Mouse (Mus musculus): ENCODE data around the gene Mrpl38. TPM values are rescaled to one million over a fixed set of nuclear protein-coding genes. Genes with fewer than 3 reads are reported as not detected.

Mrpl38 gene
- polyA plus RNA-seq, 1 experiment from 2014 or later, result 84.0 TPM

DNA sequence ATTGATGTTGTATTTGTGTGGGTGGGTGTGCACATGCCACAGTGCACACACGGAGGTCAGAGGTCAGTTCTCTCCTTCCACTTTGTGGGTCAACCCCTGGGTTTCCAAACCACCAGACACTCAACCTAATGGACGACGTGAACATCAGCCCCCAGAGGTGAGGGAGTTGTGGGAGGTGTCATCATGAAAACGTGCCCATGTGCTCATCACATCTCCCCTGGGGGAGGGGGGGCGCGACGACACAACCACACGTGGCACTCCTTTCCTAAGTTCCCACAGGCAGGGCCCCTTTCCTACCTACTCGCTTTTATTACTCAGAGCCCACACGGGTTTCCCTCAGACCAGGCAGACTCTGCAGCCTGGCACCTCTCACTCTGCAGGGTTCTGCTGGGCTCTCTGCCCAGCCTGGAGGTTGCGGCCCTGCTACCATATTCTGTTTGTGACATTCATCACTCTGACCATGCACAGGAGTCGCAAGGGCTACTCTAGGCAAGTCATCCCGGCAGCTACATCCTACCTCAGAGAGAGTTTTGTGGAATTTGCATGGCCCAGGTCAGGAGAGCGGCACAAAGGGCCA lies 55.5 kb downstream of the Mrpl38 start:
- H3K27me3 ChIP-seq (replicated peaks; ENCODE audit: control insufficient read depth, insufficient read depth, low read length), result no peaks in the 10 kb centered on the region
- ATAC-seq, result no peak
- no peak overlapping the region for H3K9ac ChIP-seq (ENCODE audit: low read depth, low read length)
- no peak overlapping the region for H3K4me3 ChIP-seq (ENCODE audit: low read length)
- H3K36me3 ChIP-seq (ENCODE audit: control insufficient read depth, insufficient read depth, low read length), result peaks cover 33% of the 10 kb centered on the region
- H3K27ac ChIP-seq (ENCODE audit: low read depth, low read length), result no peak overlapping the region
- 89% methylated on average over 14 of the region's 14 CpGs for WGBS
- H3K4me1 ChIP-seq (ENCODE audit: control insufficient read depth, insufficient read depth, low read depth, low read length), result peaks cover 12% of the 10 kb centered on the region
- H3K4me2 ChIP-seq (ENCODE audit: low read length), result no peak overlapping the region
- no peaks in the 10 kb centered on the region for H3K9me3 ChIP-seq (ENCODE audit: control insufficient read depth, low read length)

Other genes with a start within 250 kb of the Mrpl38 start
- gene Smim5, start 238.9 kb downstream of the Mrpl38 start, polyA plus RNA-seq (2015; fragmentation: Nextera tagmentation; extraction: Ambion mirVana), result 2.5 and 3.9 TPM in 2 replicates
- 0.49 and 0.58 TPM in 2 replicates for gene Smim6, start 226.9 kb downstream of the Mrpl38 start, polyA plus RNA-seq (2015; fragmentation: Nextera tagmentation; extraction: Ambion mirVana)
- gene Sap30bp, start 205.6 kb downstream of the Mrpl38 start, polyA plus RNA-seq (2015; fragmentation: Nextera tagmentation; extraction: Ambion mirVana), result 38.4 and 45.3 TPM in 2 replicates
- 20.2 and 21.3 TPM in 2 replicates for gene Recql5, start 205.4 kb downstream of the Mrpl38 start, polyA plus RNA-seq (2015; fragmentation: Nextera tagmentation; extraction: Ambion mirVana)
- 1.8 and 2.1 TPM in 2 replicates for gene Itgb4, start 164.2 kb downstream of the Mrpl38 start, polyA plus RNA-seq (2015; fragmentation: Nextera tagmentation; extraction: Ambion mirVana)
- 76.0 and 76.2 TPM in 2 replicates for gene Galk1, start 126.1 kb downstream of the Mrpl38 start, polyA plus RNA-seq (2015; fragmentation: Nextera tagmentation; extraction: Ambion mirVana)
- gene H3f3b, start 110.9 kb downstream of the Mrpl38 start, polyA plus RNA-seq (2015; fragmentation: Nextera tagmentation; extraction: Ambion mirVana), result 1,585 and 1,603 TPM in 2 replicates
- gene Unk, start 108.5 kb downstream of the Mrpl38 start, polyA plus RNA-seq (2015; fragmentation: Nextera tagmentation; extraction: Ambion mirVana), result 30.1 and 37.6 TPM in 2 replicates
- 0.69 and 0.80 TPM in 2 replicates for gene Unc13d, start 60.9 kb downstream of the Mrpl38 start, polyA plus RNA-seq (2015; fragmentation: Nextera tagmentation; extraction: Ambion mirVana)
- gene Wbp2, start 51.9 kb downstream of the Mrpl38 start, polyA plus RNA-seq (2015; fragmentation: Nextera tagmentation; extraction: Ambion mirVana), result 183 and 225 TPM in 2 replicates
- 13.5 and 14.5 TPM in 2 replicates for gene Trim47, start 11.7 kb downstream of the Mrpl38 start, polyA plus RNA-seq (2015; fragmentation: Nextera tagmentation; extraction: Ambion mirVana)
- 3.0 and 4.2 TPM in 2 replicates for gene Trim65, start 7.7 kb downstream of the Mrpl38 start, polyA plus RNA-seq (2015; fragmentation: Nextera tagmentation; extraction: Ambion mirVana)
- 49.5 and 55.5 TPM in 2 replicates for gene Fbf1, start 29.3 kb upstream of the Mrpl38 start, polyA plus RNA-seq (2015; fragmentation: Nextera tagmentation; extraction: Ambion mirVana)
- 92.1 and 106 TPM in 2 replicates for gene Ten1, start 60.0 kb upstream of the Mrpl38 start, polyA plus RNA-seq (2015; fragmentation: Nextera tagmentation; extraction: Ambion mirVana)
- gene Acox1, start 60.2 kb upstream of the Mrpl38 start, polyA plus RNA-seq (2015; fragmentation: Nextera tagmentation; extraction: Ambion mirVana), result 67.8 and 73.1 TPM in 2 replicates
- gene Evpl, start 99.2 kb upstream of the Mrpl38 start, polyA plus RNA-seq (2015; fragmentation: Nextera tagmentation; extraction: Ambion mirVana), result 1.1 and 1.2 TPM in 2 replicates
- 61.8 and 62.4 TPM in 2 replicates for gene Srp68, start 135.3 kb upstream of the Mrpl38 start, polyA plus RNA-seq (2015; fragmentation: Nextera tagmentation; extraction: Ambion mirVana)
- gene Galr2, start 142.1 kb upstream of the Mrpl38 start, polyA plus RNA-seq (2015; fragmentation: Nextera tagmentation; extraction: Ambion mirVana), result 0.25 and 1.1 TPM in 2 replicates
- gene Exoc7, start 168.4 kb upstream of the Mrpl38 start, polyA plus RNA-seq (2015; fragmentation: Nextera tagmentation; extraction: Ambion mirVana), result 122 and 127 TPM in 2 replicates
- gene Foxj1, start 196.5 kb upstream of the Mrpl38 start, polyA plus RNA-seq (2015; fragmentation: Nextera tagmentation; extraction: Ambion mirVana), result 13.2 and 16.2 TPM in 2 replicates